Mouse (Mus musculus): Measurements from ENCODE around the gene Lipo1. TPM values are rescaled to one million over a fixed set of nuclear protein-coding genes. Genes with fewer than 3 reads are reported as not detected.
A peak's percentile ranks its signal among the peaks of the same experiment; 100 is the strongest.
"Not testable (repeated sequence)": the region's sequence is repeated elsewhere in the genome, so short reads cannot be mapped to it uniquely, and the experiment has no call there.

The Lipo1 gene
- not detected in 2 replicates for total RNA-seq (2014; rRNA removed)
- not detected in 2 replicates for polyA plus RNA-seq (2015; fragmentation: Nextera tagmentation; extraction: Ambion mirVana)

DNA sequence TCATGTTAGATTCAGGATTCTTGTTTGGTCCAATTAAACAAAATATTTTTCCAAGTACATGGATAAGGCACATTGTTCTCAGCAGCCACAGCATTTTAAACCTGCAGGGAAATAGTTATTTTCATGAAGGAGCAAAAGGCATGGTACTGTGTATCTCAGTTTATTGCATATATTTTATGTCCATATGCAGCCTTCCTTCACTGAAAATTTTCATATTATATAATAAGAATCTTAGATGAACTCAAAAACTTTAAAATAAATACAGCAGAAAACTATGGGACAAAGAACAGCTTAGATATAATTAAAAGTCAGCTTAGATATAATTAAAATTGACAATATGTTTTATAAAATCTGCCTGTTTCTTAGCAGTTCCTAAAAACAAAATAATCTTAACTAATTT, at the start of gene Lipo1:
TSS of gene Lipo1 (minus strand) at position 101 of the 400 bp plus-strand sequence.
- not testable (repeated sequence) for H3K9ac ChIP-seq (replicated peaks; ENCODE audit: low read length); ATAC-seq; H3K4me2 ChIP-seq (ENCODE audit: low read depth, low read length); H3K4me1 ChIP-seq (ENCODE audit: insufficient read depth, low read length); DNase-seq (ENCODE audit: low spot score); H3K9me3 ChIP-seq (ENCODE audit: low read length); H3K36me3 ChIP-seq (ENCODE audit: insufficient read depth, low read length); H3K4me3 ChIP-seq (ENCODE audit: low read length); H3K27ac ChIP-seq; H3K27me3 ChIP-seq (ENCODE audit: insufficient read depth, low read length)

GRCm38 (mm10) chr19:33786576-33787277, 532 bp downstream of the Lipo1 start:
- H3K9ac ChIP-seq (replicated peaks; ENCODE audit: low read length) = no peak overlapping the region
- no peaks in the 10 kb centered on the region for H3K36me3 ChIP-seq (ENCODE audit: insufficient read depth, low read length)
- no peaks in the 10 kb centered on the region for H3K9me3 ChIP-seq (ENCODE audit: low read length)
- no peak overlapping the region for H3K4me3 ChIP-seq (ENCODE audit: low read length)
- no peak for TF ChIP-seq CTCF (IDR thresholded peaks at IDR 0.05; ENCODE audit: low read depth)
- 88% methylated on average over 12 of the region's 12 CpGs for WGBS
- DNase-seq (ENCODE audit: low spot score) = no peak
- no peak overlapping the region for H3K4me2 ChIP-seq (ENCODE audit: low read depth, low read length)
- H3K27ac ChIP-seq = no peak overlapping the region
- no peaks in the 10 kb centered on the region for H3K27me3 ChIP-seq (ENCODE audit: insufficient read depth, low read length)
- ATAC-seq = no peak
- no peaks in the 10 kb centered on the region for H3K4me1 ChIP-seq (ENCODE audit: insufficient read depth, low read length)

DNA sequence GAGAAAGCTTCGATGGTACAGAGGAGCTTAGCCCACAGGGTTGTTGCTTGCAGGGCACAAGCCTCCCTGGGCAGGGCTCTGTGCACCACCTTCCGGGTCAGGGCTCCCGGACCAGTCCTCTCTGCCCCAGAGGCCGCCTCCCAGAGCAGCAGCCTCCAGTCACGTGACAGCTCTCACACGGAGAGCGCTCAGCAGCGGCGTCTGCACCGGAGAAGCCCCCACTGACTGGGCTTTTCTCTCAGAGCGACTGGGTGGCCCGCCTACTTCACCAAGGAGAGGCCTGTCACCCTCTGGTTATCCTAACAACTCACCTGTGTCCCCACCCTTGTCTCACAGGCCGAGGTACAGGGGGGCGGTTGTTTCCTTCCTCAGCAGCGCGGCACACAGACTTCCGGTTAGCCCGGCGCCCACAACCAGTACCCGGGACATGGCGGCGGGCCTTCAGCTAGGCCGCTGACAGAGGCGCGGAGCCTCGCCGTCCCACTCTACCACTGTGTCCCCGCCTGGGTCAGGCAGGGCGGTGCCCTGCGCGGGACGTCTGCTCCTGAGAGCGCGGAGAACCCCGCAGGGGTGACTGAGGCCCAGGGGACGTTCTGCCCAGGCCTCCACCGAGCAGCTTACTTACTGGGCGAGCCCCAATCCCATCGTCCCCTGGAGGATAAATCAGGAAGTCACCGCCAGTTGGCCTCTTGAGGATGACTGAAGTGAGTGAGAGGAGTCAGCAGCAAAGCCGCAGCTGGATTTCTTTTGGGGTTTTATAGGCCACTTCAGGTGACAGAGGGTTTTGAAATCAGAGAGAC, 25.8 kb downstream of the Lipo1 start, which contains the start of gene Lipo3:
TSS of gene Lipo3 (minus strand) at position 665 of the 800 bp plus-strand sequence.
- DNase-seq (ENCODE audit: low spot score) (peak; percentile 2), ATAC-seq (peak; percentile 96)
- not testable (repeated sequence) for H3K27me3 ChIP-seq (ENCODE audit: insufficient read depth, low read length); H3K9me3 ChIP-seq (ENCODE audit: low read length); H3K4me1 ChIP-seq (ENCODE audit: insufficient read depth, low read length); H3K27ac ChIP-seq; H3K36me3 ChIP-seq (ENCODE audit: insufficient read depth, low read length); H3K9ac ChIP-seq (replicated peaks; ENCODE audit: low read length); H3K4me3 ChIP-seq (ENCODE audit: low read length)
- peak within 1 kb of the TSS; percentile 33; the same call in 1 of the 2 replicates for H3K4me2 ChIP-seq (ENCODE audit: low read depth, low read length)
- WGBS = 41% methylated on average over 11 of the region's 41 CpGs

GRCm38 (mm10) chr19:33751259-33751658, 36.0 kb downstream of the Lipo1 start, which contains the start of gene Lipo2:
TSS of gene Lipo2 (minus strand) at chr19:33751359.
- ATAC-seq; H3K27me3 ChIP-seq (ENCODE audit: insufficient read depth, low read length); H3K4me1 ChIP-seq (ENCODE audit: insufficient read depth, low read length); H3K9me3 ChIP-seq (ENCODE audit: low read length); DNase-seq (ENCODE audit: low spot score); H3K9ac ChIP-seq (replicated peaks; ENCODE audit: low read length); H3K4me3 ChIP-seq (ENCODE audit: low read length); H3K36me3 ChIP-seq (ENCODE audit: insufficient read depth, low read length); H3K27ac ChIP-seq; H3K4me2 ChIP-seq (ENCODE audit: low read depth, low read length): not testable (repeated sequence)
- WGBS = 95% methylated on average over 1 of the region's 1 CpGs

Other genes starting within 250 kb of the Lipo1 start
- not detected in 2 replicates for gene Gm8978, start 162.2 kb downstream of the Lipo1 start, total RNA-seq (2014; rRNA removed)
- gene Gm8978, start 162.2 kb downstream of the Lipo1 start, polyA plus RNA-seq (2015; fragmentation: Nextera tagmentation; extraction: Ambion mirVana) = not detected in 2 replicates
- gene Lipo2, start 36.1 kb downstream of the Lipo1 start, total RNA-seq (2014; rRNA removed) = 0.11 and 0.26 TPM in 2 replicates
- gene Lipo2, start 36.1 kb downstream of the Lipo1 start, polyA plus RNA-seq (2015; fragmentation: Nextera tagmentation; extraction: Ambion mirVana) = 0.70 and 1.3 TPM in 2 replicates
- gene Lipo3, start 25.5 kb downstream of the Lipo1 start, total RNA-seq (2014; rRNA removed) = 9.1 and 10.5 TPM in 2 replicates
- 13.0 and 13.7 TPM in 2 replicates for gene Lipo3, start 25.5 kb downstream of the Lipo1 start, polyA plus RNA-seq (2015; fragmentation: Nextera tagmentation; extraction: Ambion mirVana)
- not detected in 2 replicates for gene Lipf, start 173.7 kb upstream of the Lipo1 start, total RNA-seq (2014; rRNA removed)
- not detected in 2 replicates for gene Lipf, start 173.7 kb upstream of the Lipo1 start, polyA plus RNA-seq (2015; fragmentation: Nextera tagmentation; extraction: Ambion mirVana)
- gene Lipk, start 220.8 kb upstream of the Lipo1 start, total RNA-seq (2014; rRNA removed) = not detected in 2 replicates
- 0.06 and 0.14 TPM in 2 replicates for gene Lipk, start 220.8 kb upstream of the Lipo1 start, polyA plus RNA-seq (2015; fragmentation: Nextera tagmentation; extraction: Ambion mirVana)